Mouse (Mus musculus) monocyte, adult 5-6 weeks (primary cell): ENCODE measurements around the gene Tcf20. TPM values are rescaled to one million over a fixed set of nuclear protein-coding genes. Genes with fewer than 3 reads are reported as not detected.

Experiments
- ATAC-seq: fragments of 153-309, 156-312 bp; replicated peaks from 2 replicates; pipeline ENCODE4 v1.8.0; 2017; ENCODE audit warnings: mild to moderate bottlenecking; ENCODE audit not compliant: low TSS enrichment, insufficient number of reproducible peaks, severe bottlenecking, poor library complexity, low FRiP score
- total RNA-seq: library from RNA; stranded (forward); fragments of 200-1000, 200-491, 200-594 nt; gene quantifications from 3 replicates; pipeline ENCODE4 v1.2.3, GENCODE M21; 2017

Gene Tcf20
- total RNA-seq, 1 experiment from 2014 or later, result 77.4 TPM

GRCm38 (mm10) chr15:82963556-82964156 is 24.0 kb downstream of the Tcf20 start:
- no peak for ATAC-seq

- ATAC-seq, result no peak
These were observed 24.6 kb downstream of the Tcf20 start for GRCm38 (mm10) chr15:82963090-82963489.

GRCm38 (mm10) chr15:82962536-82962935 is 25.1 kb downstream of the Tcf20 start:
- ATAC-seq, result no peak

GRCm38 (mm10) chr15:82960786-82961561 is 26.7 kb downstream of the Tcf20 start:
- ATAC-seq, result no peak

- ATAC-seq, result no peak
These were observed 28.5 kb downstream of the Tcf20 start for GRCm38 (mm10) chr15:82959151-82959550.

GRCm38 (mm10) chr15:82958253-82958701 is 29.4 kb downstream of the Tcf20 start:
- ATAC-seq, result no peak

GRCm38 (mm10) chr15:82956721-82957120 is 31.0 kb downstream of the Tcf20 start:
- ATAC-seq, result no peak

- no peak for ATAC-seq
These were observed 31.4 kb downstream of the Tcf20 start for GRCm38 (mm10) chr15:82956310-82956709.

GRCm38 (mm10) chr15:82955286-82955685 is 32.4 kb downstream of the Tcf20 start:
- ATAC-seq, result no peak

- ATAC-seq, result no peak
These were observed 33.6 kb downstream of the Tcf20 start for GRCm38 (mm10) chr15:82954034-82954433.

GRCm38 (mm10) chr15:82953096-82953495 is 34.6 kb downstream of the Tcf20 start:
- ATAC-seq, result no peak

- no peak for ATAC-seq
These were observed 35.4 kb downstream of the Tcf20 start for GRCm38 (mm10) chr15:82952292-82952705.

- ATAC-seq, result no peak
These were observed 37.4 kb downstream of the Tcf20 start for GRCm38 (mm10) chr15:82950246-82950645.

- no peak for ATAC-seq
These were observed 40.2 kb downstream of the Tcf20 start for GRCm38 (mm10) chr15:82947431-82947830.

GRCm38 (mm10) chr15:82944479-82945195 is 43.0 kb downstream of the Tcf20 start:
- no peak for ATAC-seq

- ATAC-seq, result no peak
These were observed 45.9 kb downstream of the Tcf20 start for GRCm38 (mm10) chr15:82941733-82942132.

GRCm38 (mm10) chr15:82940494-82941214 is 47.0 kb downstream of the Tcf20 start:
- no peak for ATAC-seq

GRCm38 (mm10) chr15:82938155-82938569 is 49.5 kb downstream of the Tcf20 start:
- no peak for ATAC-seq

GRCm38 (mm10) chr15:82937428-82937992 is 50.2 kb downstream of the Tcf20 start:
- ATAC-seq, result no peak
